Mouse (Mus musculus) E14TG2a.4 (cell line): ENCODE results near the gene Hapln1.

Experiments
- CTCF ChIP-seq: conservative IDR thresholded peaks from 2 replicates; pipeline ENCODE4 v1.5.1; 2014; ENCODE audit warnings: low read length
- NANOG ChIP-seq: IDR thresholded peaks from 2 replicates; pipeline ENCODE4 v1.6.1; 2014; ENCODE audit warnings: borderline replicate concordance, low read length, mixed read lengths
- POU5F1 ChIP-seq: IDR thresholded peaks from 2 replicates; pipeline ENCODE4 v1.6.1; 2014; ENCODE audit warnings: low read length, borderline replicate concordance

DNA sequence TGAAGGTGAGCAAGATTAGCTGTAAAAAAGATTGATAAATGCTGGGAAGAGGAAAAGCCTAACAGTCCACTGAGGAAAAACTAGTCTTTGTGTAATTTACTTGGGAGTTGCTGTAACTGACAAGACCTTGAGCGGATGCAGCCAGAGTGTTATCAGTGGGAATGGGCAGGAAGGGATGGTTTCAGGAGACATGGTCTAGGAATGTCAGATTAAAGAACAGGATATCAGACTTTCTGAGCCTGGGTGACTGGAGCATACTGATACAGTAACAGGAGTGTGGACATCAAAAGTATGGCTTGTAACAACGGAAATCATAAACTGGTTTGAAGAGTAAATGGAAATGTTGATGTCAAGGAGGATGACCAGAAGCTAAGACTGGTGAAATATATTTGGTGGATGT lies 43.0 kb upstream of the Hapln1 start:
- TF ChIP-seq CTCF (no peak), POU5F1 (no peak), NANOG (no peak)
